Mouse (Mus musculus): ENCODE data around the gene Ankrd13b. TPM values are rescaled to one million over a fixed set of nuclear protein-coding genes. Genes with fewer than 3 reads are reported as not detected.

Gene Ankrd13b
- total and polyA plus RNA-seq, 3 experiments = 0.55 to 2.7 (median 1.7) TPM

DNA sequence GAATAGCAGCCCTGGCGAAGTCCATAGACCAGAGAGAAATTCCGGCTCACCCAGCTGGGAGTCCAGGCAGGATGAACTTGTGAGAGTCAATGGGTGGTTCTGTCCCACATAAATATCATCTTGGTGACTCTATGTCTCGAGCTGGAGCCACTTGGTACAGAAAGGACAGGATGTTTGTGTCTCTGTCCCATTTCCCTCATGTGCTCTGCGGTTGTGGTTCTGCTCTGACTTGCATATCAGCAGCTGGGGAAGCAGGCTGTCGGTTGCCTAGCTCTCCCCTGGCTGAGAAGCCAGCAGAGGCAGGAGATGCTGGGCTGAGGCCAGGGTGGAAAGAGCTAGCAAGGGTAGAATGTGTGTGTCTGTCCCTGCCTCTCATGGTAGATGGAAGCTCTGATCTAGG lies 29.6 kb upstream of the Ankrd13b start, which contains the start of gene Gm10392:
Gm10392 (minus strand) TSS at position 156 of the 400 bp plus-strand sequence.
- no peak within 1 kb of the TSS; the same call in 1 of the 2 replicates for H3K4me2 ChIP-seq (ENCODE audit: insufficient read depth, low read depth, poor library complexity, severe bottlenecking)
- H3K36me3 ChIP-seq (replicated peaks in 1 of 2; ENCODE audit: control insufficient read depth in 1 of 2, insufficient read depth in 1 of 2, low read length in 1 of 2) = peaks cover 0 to 10% of the 10 kb centered on the region in 2 experiments
- H3K9me3 ChIP-seq (replicated peaks; ENCODE audit: low read length) = peaks cover 12% of the 10 kb centered on the region
- in situ Hi-C loops (cut with MboI; ENCODE audit: low pct_ligation_motif_present, low pct_unique_long_range_greater_than_20kb, low sequenced_read_pairs) (loop anchor here (10.0 kb wide), 1 partner anchor 276 kb away; no protein-coding TSS in a partner anchor), dilution Hi-C loops (cut with MboI; ENCODE audit: extremely low pct_ligation_motif_present, extremely low pct_unique_long_range_greater_than_20kb, low sequenced_read_pairs) (no loop called here)
- no peak within 1 kb of the TSS for H3K9ac ChIP-seq (ENCODE audit: insufficient read depth, low read depth)
- no peaks in the 10 kb centered on the region for H3K79me2 ChIP-seq (replicated peaks; ENCODE audit: control insufficient read depth, extremely low read depth, insufficient read depth, poor library complexity, severe bottlenecking)
- peak; percentile 88 for DNase-seq (ENCODE audit: extremely low read depth)
- no peak within 1 kb of the TSS for H3K4me3 ChIP-seq (replicated peaks in 1 of 3; ENCODE audit: low read depth in 2 of 3, low read length in 2 of 3, poor library complexity in 1 of 3)
- no peaks in the 10 kb centered on the region for H3K27me3 ChIP-seq (replicated peaks)
- no peak for TF ChIP-seq USF1 (IDR thresholded peaks at IDR 0.05; ENCODE audit: low read depth, low read length)
- TF ChIP-seq MYC (IDR thresholded peaks at IDR 0.05; ENCODE audit: low read depth, low read length) = no peak
- TF ChIP-seq POLR2AphosphoS2 (IDR thresholded peaks at IDR 0.05; ENCODE audit: low read depth, low read length) = no peak
- TF ChIP-seq MEF2A (IDR thresholded peaks at IDR 0.05; ENCODE audit: borderline replicate concordance, low read depth, low read length) = 0 out of 2 replicates have a peak, but pooled peaks have one; percentile 12
- TF ChIP-seq ZC3H11A (IDR thresholded peaks at IDR 0.05; ENCODE audit: low read depth, low read length) = no peak
- TF ChIP-seq IRF4 (IDR thresholded peaks at IDR 0.05; ENCODE audit: low read depth, low read length) = peak; percentile 53; the same call in 1 of the 2 replicates
- no peak for TF ChIP-seq NELFE (IDR thresholded peaks at IDR 0.05; ENCODE audit: low read depth, low read length)
- TF ChIP-seq CTCF (conservative IDR thresholded peaks at IDR 0.05 in 1 of 2, IDR thresholded peaks at IDR 0.05 in 1 of 2; ENCODE audit: low read depth in 2 of 2, low read length in 2 of 2) = no peak
- TF ChIP-seq USF2 (conservative IDR thresholded peaks at IDR 0.05; ENCODE audit: low read depth, low read length) = no peak
- 0 out of 2 replicates have a peak, but pooled peaks have one; percentile 38 for TF ChIP-seq TBP (conservative IDR thresholded peaks at IDR 0.05; ENCODE audit: low read depth, low read length)
- TF ChIP-seq ZMIZ1 (IDR thresholded peaks at IDR 0.05; ENCODE audit: low read depth, low read length) = no peak
- TF ChIP-seq HCFC1 (IDR thresholded peaks at IDR 0.05; ENCODE audit: low read depth, low read length) = no peak
- 0 out of 2 replicates have a peak, but pooled peaks have one; percentile 17 for TF ChIP-seq RCOR1 (conservative IDR thresholded peaks at IDR 0.05; ENCODE audit: low read depth, low read length)
- TF ChIP-seq RAD21 (IDR thresholded peaks at IDR 0.05; ENCODE audit: low read depth, low read length) = no peak
- TF ChIP-seq CHD2 (IDR thresholded peaks at IDR 0.05; ENCODE audit: low read length) = no peak
- no peak for TF ChIP-seq GABPA (IDR thresholded peaks at IDR 0.05; ENCODE audit: insufficient replicate concordance, low read depth, low read length)
- peak; percentile 70 for TF ChIP-seq EP300 (IDR thresholded peaks at IDR 0.05; ENCODE audit: low read length)
- peak; percentile 44 for TF ChIP-seq UBTF (IDR thresholded peaks at IDR 0.05; ENCODE audit: low read depth, low read length)
- TF ChIP-seq MXI1 (IDR thresholded peaks at IDR 0.05; ENCODE audit: low read depth, low read length) = no peak
- TF ChIP-seq ZKSCAN1 (IDR thresholded peaks at IDR 0.05; ENCODE audit: borderline replicate concordance, low read depth, low read length) = no peak
- TF ChIP-seq POLR2A (IDR thresholded peaks at IDR 0.05; ENCODE audit: low read depth, low read length) = no peak
- 0 out of 2 replicates have a peak, but pooled peaks have one; percentile 9 for TF ChIP-seq ELF1 (IDR thresholded peaks at IDR 0.05; ENCODE audit: low read depth, low read length)
- TF ChIP-seq MAX (IDR thresholded peaks at IDR 0.05; ENCODE audit: low read length) = peak; percentile 66; the same call in 1 of the 2 replicates
- no peak for TF ChIP-seq JUN (IDR thresholded peaks at IDR 0.05; ENCODE audit: insufficient read depth, low read depth, low read length)
- no peak for TF ChIP-seq MAZ (IDR thresholded peaks at IDR 0.05; ENCODE audit: low read depth, low read length)
- 0 out of 2 replicates have a peak, but pooled peaks have one; percentile 54 for TF ChIP-seq ETS1 (conservative IDR thresholded peaks at IDR 0.05; ENCODE audit: low read depth, low read length)
- TF ChIP-seq KAT2A (IDR thresholded peaks at IDR 0.05; ENCODE audit: insufficient replicate concordance, low read length) = no peak
- no peak for TF ChIP-seq CHD1 (IDR thresholded peaks at IDR 0.05; ENCODE audit: low read depth, low read length)
- no peak for TF ChIP-seq PAX5 (IDR thresholded peaks at IDR 0.05; ENCODE audit: low read length)
- peak; percentile 89 for TF ChIP-seq BHLHE40 (IDR thresholded peaks at IDR 0.05; ENCODE audit: low read depth, low read length)
- TF ChIP-seq TCF12 (IDR thresholded peaks at IDR 0.05; ENCODE audit: low read depth, low read length) = peak; percentile 63; the same call in 1 of the 2 replicates
- no peak for TF ChIP-seq E2F4 (IDR thresholded peaks at IDR 0.05; ENCODE audit: insufficient replicate concordance, low read depth, low read length)
- no peak for TF ChIP-seq NRF1 (IDR thresholded peaks at IDR 0.05; ENCODE audit: low read depth, low read length)
- TF ChIP-seq SIN3A (IDR thresholded peaks at IDR 0.05; ENCODE audit: low read length) = peak; percentile 29; the same call in 1 of the 2 replicates
- no peak for TF ChIP-seq ZNF384 (IDR thresholded peaks at IDR 0.05; ENCODE audit: low read depth, low read length)
- TF ChIP-seq JUND (conservative IDR thresholded peaks at IDR 0.05; ENCODE audit: low read depth, low read length) = no peak
- TF ChIP-seq SMC3 (IDR thresholded peaks at IDR 0.05; ENCODE audit: low read depth, low read length) = 0 out of 2 replicates have a peak, but pooled peaks have one; percentile 10
- TF ChIP-seq MAFK (IDR thresholded peaks at IDR 0.05; ENCODE audit: insufficient replicate concordance, low read length) = 0 out of 2 replicates have a peak, but pooled peaks have one; percentile 11
- H3K27ac ChIP-seq (ENCODE audit: insufficient read depth, low read depth) = no peak within 1 kb of the TSS
- peaks cover 23 to 55% of the 10 kb centered on the region in 2 experiments for H3K4me1 ChIP-seq (ENCODE audit: control insufficient read depth in 1 of 2, insufficient read depth in 2 of 2)
